Mouse (Mus musculus) embryo, embryonic 10.5 days (tissue): ENCODE data around the gene Nmd3.

Source experiments
- DNase-seq: peaks from one replicate; pipeline ENCODE4 v3.0.0-alpha.2; 2015; ENCODE audit warnings: low spot score

The Nmd3 gene

DNA sequence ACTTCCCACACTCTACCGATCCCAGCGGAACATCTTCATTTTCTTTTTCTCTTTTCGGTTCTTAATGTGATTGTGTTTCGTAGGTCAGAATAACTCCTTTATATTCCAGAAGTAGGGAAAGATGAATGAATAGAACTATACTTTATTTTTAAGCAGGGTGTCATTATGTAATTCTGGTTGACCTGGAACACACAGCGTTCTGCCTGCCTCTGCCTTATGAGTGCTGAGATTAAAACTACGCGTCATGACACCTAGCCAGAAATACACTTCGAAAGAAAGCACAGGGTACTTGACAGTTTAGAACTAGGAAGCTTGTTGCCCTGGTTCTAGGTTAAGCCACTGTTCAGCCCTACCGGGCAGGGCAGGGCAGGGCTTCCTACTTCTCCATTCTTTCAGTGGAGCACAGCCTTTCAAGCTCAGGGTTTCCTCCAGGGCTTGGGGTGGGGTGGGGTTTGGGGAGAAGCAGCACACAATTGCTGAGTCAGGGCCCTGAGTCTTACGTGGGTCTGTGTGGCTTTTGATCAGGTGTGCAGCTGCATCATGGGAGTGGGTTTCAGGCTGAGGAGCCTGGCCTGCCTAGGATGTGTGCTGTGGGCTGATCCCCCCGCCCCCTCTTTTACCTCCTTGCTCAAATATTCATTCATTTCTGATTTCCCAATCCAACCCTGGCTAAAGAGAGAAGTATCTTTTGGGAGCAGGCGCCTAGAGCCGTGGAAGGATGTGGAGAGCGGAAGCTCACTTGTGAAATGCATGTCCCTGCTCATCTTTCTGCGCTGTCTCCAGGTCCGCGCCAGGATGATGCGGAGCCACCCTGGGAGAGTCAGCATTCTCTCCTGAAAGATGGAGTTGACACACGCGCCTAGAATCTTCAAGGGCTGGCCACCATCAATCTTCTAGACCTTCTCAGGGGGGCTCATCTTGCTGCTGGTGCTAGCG is 42.1 kb downstream of the Nmd3 start:
- DNase-seq: no peak

DNA sequence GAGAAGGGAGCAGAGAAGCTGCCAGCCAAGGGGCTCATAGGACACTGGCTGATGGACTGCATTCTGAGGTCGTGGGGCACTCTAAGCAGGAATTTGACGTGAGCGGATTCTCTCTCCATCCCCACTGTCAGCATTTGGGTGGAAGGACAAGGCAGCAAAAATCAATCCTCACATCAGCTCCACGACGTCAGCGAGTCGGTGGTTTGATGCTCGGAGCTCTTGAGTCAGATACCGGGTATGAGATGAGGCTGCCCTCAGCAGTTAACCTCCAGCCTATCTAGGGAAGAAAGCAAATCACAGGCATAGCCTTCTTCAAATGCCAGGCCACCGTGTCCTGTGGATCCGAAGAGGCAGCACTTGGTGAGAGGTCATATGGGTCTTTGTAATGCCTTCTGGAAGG is 43.4 kb downstream of the Nmd3 start:
- DNase-seq: no peak

DNA sequence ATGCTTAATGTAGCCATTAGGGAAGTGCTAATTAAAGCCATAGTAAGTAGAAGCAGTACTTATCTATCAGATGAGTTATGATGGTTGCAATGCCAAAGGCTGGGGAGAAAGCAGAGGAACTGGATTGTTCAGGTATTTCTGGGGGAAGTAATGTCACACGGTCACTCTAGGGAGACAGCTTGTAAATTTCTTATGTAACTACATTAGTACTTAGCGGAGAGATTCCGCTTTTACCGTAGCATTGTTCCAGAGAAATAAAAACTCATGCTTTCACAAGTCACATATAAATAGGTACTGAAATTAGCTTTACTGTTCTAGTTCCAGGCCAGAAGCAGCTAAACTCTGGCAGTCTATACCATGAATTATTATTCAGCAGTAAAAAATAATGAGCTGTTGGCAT is 47.4 kb downstream of the Nmd3 start:
- no peak for DNase-seq

DNA sequence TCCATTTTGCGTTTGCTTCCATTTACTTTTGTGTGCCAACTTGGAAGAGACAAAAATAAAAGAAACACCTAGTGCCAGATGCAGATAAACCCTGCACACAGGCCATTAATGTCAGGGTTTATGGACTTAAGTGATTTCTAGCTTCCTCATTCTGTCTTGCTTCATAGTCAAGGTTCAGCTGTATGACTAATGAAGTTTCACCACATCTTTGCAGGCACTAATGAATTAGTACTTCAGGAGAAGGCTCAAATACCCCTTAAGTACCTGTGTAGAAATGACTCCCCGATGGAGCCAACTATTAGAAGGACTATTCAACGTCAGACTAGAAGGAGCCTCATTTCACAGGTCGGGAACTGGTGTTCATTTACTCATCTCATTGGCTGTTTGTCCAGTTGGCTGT is 51.6 kb downstream of the Nmd3 start:
- DNase-seq: no peak

DNA sequence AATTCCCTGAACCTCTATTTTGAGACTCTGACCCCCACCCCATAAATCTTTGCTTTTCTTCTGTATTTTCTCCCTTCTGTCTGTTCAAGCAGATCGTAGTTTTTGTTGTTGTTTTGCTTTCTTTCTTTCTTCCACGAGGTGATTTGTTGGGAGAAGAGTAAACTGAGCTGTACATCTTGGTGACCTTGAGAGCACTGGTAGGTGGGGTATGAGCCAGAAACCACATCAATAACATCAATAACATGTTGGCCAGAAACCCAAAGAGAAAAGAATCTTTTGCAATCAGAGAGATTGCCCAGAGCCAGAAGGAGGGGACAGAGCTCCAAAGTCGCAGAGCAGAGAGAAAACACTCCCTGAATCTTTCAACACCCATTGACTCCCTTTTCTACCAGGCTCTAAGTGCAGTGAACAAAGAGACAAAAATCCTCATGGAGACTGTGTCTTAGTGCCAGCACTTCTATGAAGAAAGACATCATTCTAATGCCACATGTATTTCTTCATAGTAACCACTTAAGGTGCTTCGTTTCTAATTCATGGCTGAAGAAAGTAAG is 57.5 kb downstream of the Nmd3 start:
- DNase-seq: no peak

DNA sequence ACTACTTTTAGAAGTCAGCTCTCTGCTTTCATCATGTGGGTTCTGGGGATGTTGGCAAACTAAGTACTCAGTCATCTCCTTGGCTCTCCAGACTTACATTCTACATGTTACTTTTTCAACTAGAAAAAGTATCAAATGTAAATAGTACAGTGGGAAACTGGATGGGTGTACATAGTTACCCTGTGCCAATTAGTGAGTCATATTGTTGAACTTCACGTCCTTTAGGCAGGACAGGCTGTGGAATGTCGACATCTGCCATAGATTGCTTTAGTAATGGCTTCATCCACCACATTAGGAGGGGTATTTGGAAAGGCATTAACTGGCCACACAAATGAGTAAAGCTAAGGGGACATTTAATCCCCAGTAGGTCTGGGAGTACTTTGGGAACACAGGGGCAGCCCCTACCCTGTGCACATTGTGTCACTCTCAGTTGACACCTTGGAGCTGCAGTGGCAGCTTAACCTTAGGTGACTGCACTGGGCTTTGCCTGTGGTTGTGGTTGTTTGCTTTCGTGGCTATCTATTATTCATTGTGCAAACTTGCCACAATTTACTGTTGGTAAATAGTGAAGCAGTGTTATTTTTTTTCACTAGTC is 71.1 kb downstream of the Nmd3 start:
- no peak for DNase-seq

DNA sequence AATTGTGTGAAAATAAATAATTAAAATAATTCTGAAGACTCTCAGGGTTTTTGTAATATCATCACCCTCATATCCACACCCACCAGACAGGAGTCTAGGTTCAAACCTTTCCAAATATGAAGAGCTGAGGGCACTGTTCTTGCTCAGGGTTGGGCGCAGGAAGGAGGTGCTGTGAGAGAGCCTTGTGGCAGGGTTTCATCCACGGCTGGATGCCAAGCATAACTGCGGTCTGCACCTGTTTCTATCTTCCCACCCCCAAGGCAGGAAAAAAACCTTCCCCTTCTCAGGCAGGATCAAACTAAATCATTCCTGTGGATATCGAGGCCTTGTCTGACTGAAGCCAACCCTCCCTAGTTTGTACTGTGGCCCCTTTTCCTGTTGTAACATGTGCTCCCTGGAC is 75.7 kb downstream of the Nmd3 start:
- no peak for DNase-seq

DNA sequence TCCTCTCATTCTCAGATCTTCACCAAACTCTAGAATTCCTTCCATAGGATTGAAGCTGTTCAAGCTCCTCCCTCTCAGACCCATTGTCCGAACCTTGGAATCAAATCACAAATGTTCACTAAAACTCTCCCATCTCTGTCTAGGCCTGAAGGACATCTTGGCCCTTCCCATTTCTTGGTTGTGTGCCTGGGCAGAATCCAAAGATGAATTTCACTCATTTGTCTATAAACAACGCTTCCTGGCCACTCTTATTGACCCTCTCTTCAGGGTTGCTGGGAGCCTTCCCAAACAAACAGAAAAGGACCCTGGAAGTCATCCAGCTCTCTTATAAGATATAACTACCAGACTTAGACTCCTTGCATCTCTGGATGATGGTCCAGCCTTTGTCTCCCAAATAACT is 76.2 kb downstream of the Nmd3 start:
- no peak for DNase-seq

DNA sequence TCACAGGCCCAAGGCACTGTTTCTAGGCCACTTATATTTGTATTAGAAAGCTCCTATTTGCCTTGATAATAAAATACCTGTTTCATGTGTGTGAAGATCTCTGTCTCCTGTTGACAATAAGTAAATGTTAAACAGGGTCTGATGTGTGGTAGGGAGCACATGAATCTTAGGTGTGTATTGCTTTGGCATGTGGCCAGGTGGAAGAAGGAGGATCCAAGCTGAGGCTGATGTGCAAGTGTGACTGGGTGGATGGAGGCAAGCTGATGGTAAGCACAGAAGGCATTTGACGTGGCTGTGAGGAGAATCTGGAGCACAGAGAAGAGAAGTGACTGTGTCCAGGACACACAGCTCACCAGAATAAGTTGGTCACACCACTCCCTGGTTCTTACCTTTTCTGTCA is 77.3 kb downstream of the Nmd3 start:
- DNase-seq: no peak

DNA sequence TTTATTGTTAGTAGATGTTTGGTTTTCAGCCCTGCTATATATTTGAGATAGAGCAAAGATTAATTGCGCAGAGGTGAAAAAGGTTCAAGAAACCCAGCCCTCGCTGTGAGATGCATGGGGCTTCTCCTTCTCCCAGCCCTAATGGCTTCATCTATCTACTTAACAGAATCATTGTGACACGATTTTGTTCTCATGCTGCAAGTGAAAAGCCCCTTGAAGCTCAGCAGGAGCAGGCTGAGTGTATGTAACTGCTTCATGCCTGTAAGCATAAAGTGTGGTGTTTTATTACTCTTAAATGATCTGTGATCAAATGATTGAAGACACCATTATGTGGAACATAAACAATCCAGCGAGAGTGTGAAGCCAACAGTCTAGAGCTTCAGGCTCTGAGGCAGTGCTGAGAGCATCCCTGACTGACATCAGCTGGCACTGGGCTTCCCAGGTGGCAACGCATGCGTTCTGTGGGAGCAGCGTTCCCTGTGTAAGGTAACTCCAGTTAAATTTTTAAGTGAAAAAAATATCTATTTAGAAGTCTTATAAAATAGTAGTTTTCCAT is 79.1 kb downstream of the Nmd3 start:
- peak; percentile 18 for DNase-seq

DNA sequence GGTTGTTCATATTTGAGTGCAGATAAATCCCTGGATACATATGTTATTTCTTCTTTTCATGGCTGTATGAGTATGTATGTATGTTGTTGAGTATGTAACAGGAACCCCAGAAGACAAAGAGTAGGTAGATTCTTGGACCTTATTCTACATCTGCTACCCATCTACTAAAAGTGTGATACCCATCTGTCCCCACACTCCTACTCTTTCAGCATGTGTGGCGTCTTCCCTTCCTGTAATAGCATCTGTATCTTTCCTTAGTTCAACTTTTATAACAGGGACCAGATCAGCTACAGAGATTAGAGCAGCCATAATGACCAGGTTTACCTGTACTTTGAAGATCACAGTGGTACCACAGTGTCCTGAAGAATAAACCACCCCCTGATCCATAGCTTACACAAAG is 81.4 kb downstream of the Nmd3 start:
- no peak for DNase-seq
